Mouse (Mus musculus) lung, postnatal 0 days (tissue): Measurements from ENCODE around the gene Svs3b. TPM values are rescaled to one million over a fixed set of nuclear protein-coding genes. Genes with fewer than 3 reads are reported as not detected.
"Not testable (repeated sequence)": the region's sequence is repeated elsewhere in the genome, so short reads cannot be mapped to it uniquely, and the experiment has no call there.

Source experiments
- ATAC-seq: fragments of 200-750 bp; cut with Nextera tagmentation; 2 replicates; pipeline ENCODE4 v1.8.0; 2017; ENCODE audit warnings: moderate library complexity
- DNase-seq: peaks from one replicate; pipeline ENCODE4 v3.0.0-alpha.2; 2016; ENCODE audit warnings: low spot score
- H3K27ac ChIP-seq: fragments of 300-500 bp; sonication (generic); 2 replicates; pipeline ENCODE4 v1.5.1; 2014; ENCODE audit warnings: antibody characterized with exemption, mild to moderate bottlenecking, low read length, mixed read lengths
- H3K27me3 ChIP-seq: fragments of 300-500 bp; sonication (generic); replicated peaks from 2 replicates; pipeline ENCODE4 v1.6.1; 2014; ENCODE audit warnings: low read length, mixed read lengths; ENCODE audit not compliant: insufficient read depth
- H3K36me3 ChIP-seq: fragments of 300-500 bp; sonication (generic); 2 replicates; pipeline ENCODE4 v1.6.1; 2014; ENCODE audit warnings: low read length, mixed read lengths; ENCODE audit not compliant: insufficient read depth
- H3K4me1 ChIP-seq: fragments of 300-500 bp; sonication (generic); 2 replicates; pipeline ENCODE4 v1.6.1; 2014; ENCODE audit warnings: antibody characterized with exemption, low read depth, low read length, mixed read lengths; ENCODE audit not compliant: insufficient read depth
- H3K4me2 ChIP-seq: fragments of 300-500 bp; sonication (generic); replicated peaks from 2 replicates; pipeline ENCODE4 v1.6.1; 2014; ENCODE audit warnings: low read depth, mild to moderate bottlenecking, low read length, moderate library complexity, mixed read lengths
- H3K4me3 ChIP-seq: fragments of 300-500 bp; sonication (generic); 2 replicates; pipeline ENCODE4 v1.5.1; 2014; ENCODE audit warnings: low read depth, low read length
- H3K9ac ChIP-seq: fragments of 300-500 bp; sonication (generic); replicated peaks from 2 replicates; pipeline ENCODE4 v1.6.1; 2014; ENCODE audit warnings: low read depth, mild to moderate bottlenecking
- H3K9me3 ChIP-seq: fragments of 300-500 bp; sonication (generic); 2 replicates; pipeline ENCODE4 v1.6.1; 2016; ENCODE audit warnings: low read length, mixed read lengths
- CTCF ChIP-seq: IDR thresholded peaks from 2 replicates; pipeline ENCODE4 v1.5.1; 2016; ENCODE audit warnings: antibody characterized with exemption, mild to moderate bottlenecking
- EP300 ChIP-seq: IDR thresholded peaks from 2 replicates; pipeline ENCODE4 v1.6.1; 2016; ENCODE audit warnings: antibody characterized with exemption, mild to moderate bottlenecking, control low read depth
- WGBS: fragments of 180-500 bp; shearing (Covaris S2); extraction: QIAGEN DNeasy Blood & Tissue Kit; methylation state at CpG from one replicate; pipeline ENCODE4 v1.1.7; 2014; 5-methylcytosine and 5-hydroxymethylcytosine counted together
- polyA plus RNA-seq: library from polyadenylated mRNA; unstranded; fragments of >200 nt; fragmentation: Nextera tagmentation; extraction: Ambion mirVana; gene quantifications from 2 replicates; pipeline ENCODE4 v1.2.1, GENCODE M21; 2015

The Svs3b gene
- not detected in 2 replicates for polyA plus RNA-seq

DNA sequence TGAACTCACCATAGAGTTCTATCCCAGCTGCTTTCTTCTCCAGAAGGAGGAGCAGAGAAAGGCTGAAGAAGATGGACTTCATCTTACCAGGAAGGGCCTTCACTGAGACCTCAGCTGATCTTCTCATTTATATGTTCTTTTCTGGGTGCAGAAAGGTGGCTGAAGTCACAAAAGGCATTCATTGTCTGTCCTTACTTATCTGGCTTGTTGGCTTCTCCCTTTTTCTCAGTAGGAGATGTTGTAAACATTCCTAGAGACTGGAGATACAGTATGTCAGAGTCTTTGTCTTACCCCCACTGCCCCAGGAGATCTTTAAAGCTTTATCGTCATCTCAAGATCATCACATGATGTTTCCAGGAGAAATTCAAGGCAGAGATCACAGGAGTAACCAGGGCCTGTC lies at the start of gene Svs3b:
Gene Svs3b, minus strand, starts transcription at position 101 of the 400 bp plus-strand sequence.
- not testable (repeated sequence) for H3K9ac ChIP-seq, H3K36me3 ChIP-seq
- 60% methylated on average over 1 of the region's 1 CpGs for WGBS

DNA sequence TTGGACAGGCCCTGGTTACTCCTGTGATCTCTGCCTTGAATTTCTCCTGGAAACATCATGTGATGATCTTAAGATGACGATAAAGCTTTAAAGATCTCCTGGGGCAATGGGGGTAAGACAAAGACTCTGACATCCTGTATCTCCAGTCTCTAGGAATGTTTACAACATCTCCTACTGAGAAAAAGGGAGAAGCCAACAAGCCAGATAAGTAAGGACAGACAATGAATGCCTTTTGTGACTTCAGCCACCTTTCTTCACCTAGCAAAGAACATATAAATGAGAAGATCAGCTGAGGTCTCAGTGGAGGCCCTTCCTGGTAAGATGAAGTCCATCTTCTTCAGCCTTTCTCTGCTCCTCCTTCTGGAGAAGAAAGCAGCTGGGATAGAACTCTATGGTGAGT lies 32.5 kb upstream of the Svs3b start, which contains the start of gene Svs3a:
Gene Svs3a, plus strand, starts transcription at position 301 of the 400 bp plus-strand sequence.
- not testable (repeated sequence) for ATAC-seq, H3K9me3 ChIP-seq, H3K4me1 ChIP-seq, H3K4me3 ChIP-seq, DNase-seq, H3K27me3 ChIP-seq, H3K4me2 ChIP-seq, H3K27ac ChIP-seq, H3K9ac ChIP-seq, H3K36me3 ChIP-seq
- 74% methylated on average over 1 of the region's 1 CpGs for WGBS

More for the DNA sequence above, at the start of gene Svs3b:
- not testable (repeated sequence) for ATAC-seq, H3K4me1 ChIP-seq, H3K9me3 ChIP-seq, DNase-seq, H3K27me3 ChIP-seq, H3K4me3 ChIP-seq, H3K4me2 ChIP-seq, H3K27ac ChIP-seq

DNA sequence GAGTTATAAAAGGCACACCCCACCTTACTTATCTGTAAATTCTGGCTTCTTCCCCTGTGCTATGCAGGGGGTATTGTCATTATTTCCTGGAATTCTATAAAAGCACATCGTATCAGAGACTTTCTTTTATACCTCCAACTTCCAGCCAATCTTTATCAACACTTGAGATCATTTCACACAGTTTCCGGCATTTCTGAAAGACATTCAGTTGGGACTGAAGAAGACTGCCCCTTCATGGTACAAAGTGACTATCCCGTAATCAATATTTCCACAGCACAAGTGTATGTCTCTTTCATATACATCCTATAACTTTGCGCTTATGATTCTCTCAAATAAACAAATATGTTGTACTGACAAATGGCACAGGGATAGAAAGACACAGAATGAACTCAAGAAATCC lies 21.9 kb upstream of the Svs3b start, which contains the start of gene Svs4:
Gene Svs4, minus strand, starts transcription at position 101 of the 400 bp plus-strand sequence.
- no peaks in the 10 kb centered on the region for H3K27me3 ChIP-seq
- ATAC-seq (no peak), DNase-seq (no peak)
- H3K27ac ChIP-seq: no peak within 1 kb of the TSS
- no peak for TF ChIP-seq EP300
- TF ChIP-seq CTCF: no peak
- no peak within 1 kb of the TSS for H3K9ac ChIP-seq
- H3K4me3 ChIP-seq: no peak within 1 kb of the TSS
- no peak within 1 kb of the TSS for H3K4me2 ChIP-seq
- H3K36me3 ChIP-seq: no peaks in the 10 kb centered on the region
- no peaks in the 10 kb centered on the region for H3K4me1 ChIP-seq
- WGBS: 84% methylated on average over 4 of the region's 4 CpGs
- H3K9me3 ChIP-seq: no peaks in the 10 kb centered on the region

DNA sequence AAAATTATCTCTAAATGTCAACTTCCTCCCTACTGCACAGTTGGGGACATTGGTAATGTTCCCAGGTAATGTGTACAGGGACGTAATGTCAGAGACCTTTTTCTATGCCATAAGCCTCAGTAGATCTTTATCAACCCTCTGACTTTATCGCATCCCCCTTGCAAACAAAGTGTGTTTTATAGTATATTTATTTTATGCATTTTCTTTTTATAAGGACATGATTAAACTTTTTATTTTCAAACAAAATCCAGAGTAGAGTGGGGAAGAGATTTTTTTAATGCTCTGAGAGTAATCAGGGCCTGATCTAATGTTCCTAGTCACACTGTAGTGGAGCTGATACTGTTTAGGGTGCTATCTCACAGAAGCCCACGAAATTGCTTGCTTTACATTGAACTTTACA lies 18.1 kb downstream of the Svs3b start, which contains the start of gene Svs2:
Gene Svs2, minus strand, starts transcription at position 101 of the 400 bp plus-strand sequence.
- Histone ChIP-seq H3K27me3 (no peaks in the 10 kb centered on the region), H3K4me2 (no peak within 1 kb of the TSS), H3K27ac (no peak within 1 kb of the TSS), H3K9me3 (no peaks in the 10 kb centered on the region), H3K4me1 (no peaks in the 10 kb centered on the region), H3K4me3 (no peak within 1 kb of the TSS), H3K9ac (no peak within 1 kb of the TSS), H3K36me3 (no peaks in the 10 kb centered on the region)
- ATAC-seq (no peak), DNase-seq (no peak)
- TF ChIP-seq EP300 (no peak), CTCF (no peak)
- 75% methylated on average over 3 of the region's 3 CpGs for WGBS

DNA sequence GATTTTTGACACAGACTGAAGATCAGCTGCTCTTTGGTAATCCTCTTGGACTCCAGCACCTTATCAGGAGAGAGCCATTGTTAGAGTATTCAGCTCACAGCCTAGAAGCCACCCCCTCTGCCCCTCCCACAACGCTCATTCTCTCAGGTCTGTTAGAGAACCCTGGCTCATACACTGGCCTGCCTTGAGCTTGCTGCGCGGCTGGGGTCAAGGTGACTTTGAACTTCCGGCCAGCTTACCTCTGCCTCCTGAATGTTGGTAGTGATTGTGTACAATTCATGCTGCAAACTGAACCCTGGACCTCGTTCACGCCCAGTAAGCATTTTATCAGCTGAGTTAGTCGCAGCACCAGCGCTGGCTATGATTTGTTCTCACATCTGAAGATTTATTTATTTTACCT lies 23.8 kb downstream of the Svs3b start:
- no peak for DNase-seq

DNA sequence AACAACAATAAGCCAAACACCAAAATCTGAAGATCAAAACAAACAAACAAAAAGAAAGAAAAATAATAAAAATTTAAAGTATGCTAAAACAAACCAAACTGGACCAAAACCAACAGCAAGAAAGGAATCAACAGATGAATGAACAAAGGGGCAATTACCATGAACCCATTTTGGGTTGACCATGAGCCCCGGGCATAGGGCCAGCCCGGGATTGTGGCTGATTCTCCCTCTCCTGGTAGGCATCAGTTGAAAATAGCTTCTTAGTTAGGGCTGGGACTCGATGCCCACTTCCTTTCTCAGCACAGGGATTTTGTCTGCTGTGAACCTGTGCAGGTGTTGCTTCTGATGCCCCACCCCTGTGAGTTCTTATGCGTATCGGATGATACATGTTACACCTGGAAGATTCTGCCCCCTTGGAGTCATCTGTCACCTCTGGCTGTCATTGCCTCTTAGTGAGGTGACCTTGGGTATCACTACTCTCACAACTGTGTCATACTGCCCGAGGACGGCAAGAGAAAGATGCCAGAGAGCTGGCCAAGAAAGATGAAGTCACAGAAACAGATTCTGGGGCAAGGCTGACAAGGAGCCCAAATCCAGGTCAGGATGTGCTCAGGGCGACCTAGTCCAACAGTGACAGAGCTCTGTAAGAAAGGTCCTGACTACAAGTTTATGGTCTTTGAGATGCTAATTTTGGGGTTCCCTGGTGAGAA lies 27.9 kb downstream of the Svs3b start:
- TF ChIP-seq CTCF (no peak), EP300 (no peak)
- Histone ChIP-seq H3K4me1 (no peaks in the 10 kb centered on the region), H3K27me3 (no peaks in the 10 kb centered on the region), H3K36me3 (no peaks in the 10 kb centered on the region), H3K4me2 (no peak overlapping the region), H3K4me3 (no peak overlapping the region), H3K9me3 (no peaks in the 10 kb centered on the region), H3K27ac (no peak overlapping the region), H3K9ac (no peak overlapping the region)
- ATAC-seq (no peak), DNase-seq (no peak)
- 78% methylated on average over 8 of the region's 8 CpGs for WGBS

More for the DNA sequence above, 23.8 kb downstream of the Svs3b start:
- Histone ChIP-seq H3K4me3 (no peak overlapping the region), H3K4me2 (no peak overlapping the region), H3K9ac (no peak overlapping the region), H3K36me3 (no peaks in the 10 kb centered on the region), H3K9me3 (no peaks in the 10 kb centered on the region), H3K27ac (no peak overlapping the region), H3K4me1 (no peaks in the 10 kb centered on the region), H3K27me3 (no peaks in the 10 kb centered on the region)
- TF ChIP-seq EP300 (no peak), CTCF (no peak)
- no peak for ATAC-seq
- 71% methylated on average over 8 of the region's 8 CpGs for WGBS
